Mouse (Mus musculus) hindbrain, embryonic 11.5 days (tissue): ENCODE data around the gene Phox2b. TPM values are rescaled to one million over a fixed set of nuclear protein-coding genes. Genes with fewer than 3 reads are reported as not detected.

ENCODE experiments used
- ATAC-seq: fragments of 200-750 bp; cut with Nextera tagmentation; 2 replicates; pipeline ENCODE4 v1.8.0; 2017; ENCODE audit warnings: mild to moderate bottlenecking, moderate TSS enrichment, moderate library complexity; ENCODE audit not compliant: low FRiP score
- DNase-seq: peaks from one replicate; pipeline ENCODE4 v3.0.0-alpha.2; 2015; ENCODE audit warnings: low spot score
- H3K27ac ChIP-seq: fragments of 300-500 bp; sonication (generic); 2 replicates; pipeline ENCODE4 v1.5.1; 2014; ENCODE audit warnings: mild to moderate bottlenecking, low read depth, low read length
- H3K27me3 ChIP-seq: fragments of 300-500 bp; sonication (generic); 2 replicates; pipeline ENCODE4 v1.6.1; 2014; ENCODE audit warnings: mild to moderate bottlenecking, low read length, moderate library complexity, mixed read lengths; ENCODE audit not compliant: control insufficient read depth, insufficient read depth
- H3K36me3 ChIP-seq: fragments of 300-500 bp; sonication (generic); 2 replicates; pipeline ENCODE4 v1.6.1; 2014; ENCODE audit warnings: mild to moderate bottlenecking, low read length, moderate library complexity, mixed read lengths; ENCODE audit not compliant: control insufficient read depth, insufficient read depth
- H3K4me1 ChIP-seq: fragments of 300-500 bp; sonication (generic); replicated peaks from 2 replicates; pipeline ENCODE4 v1.6.1; 2014; ENCODE audit warnings: low read length, mixed read lengths; ENCODE audit not compliant: control insufficient read depth, insufficient read depth
- H3K4me2 ChIP-seq: fragments of 300-500 bp; sonication (generic); replicated peaks from 2 replicates; pipeline ENCODE4 v1.6.1; 2014; ENCODE audit warnings: mild to moderate bottlenecking, low read depth, low read length
- H3K4me3 ChIP-seq: fragments of 300-500 bp; sonication (generic); 2 replicates; pipeline ENCODE4 v1.5.1; 2014; ENCODE audit warnings: low read depth, low read length
- H3K9ac ChIP-seq: fragments of 300-500 bp; sonication (generic); 2 replicates; pipeline ENCODE4 v1.6.1; 2014; ENCODE audit warnings: low read depth, low read length
- H3K9me3 ChIP-seq: fragments of 300-500 bp; sonication (generic); 2 replicates; pipeline ENCODE4 v1.6.1; 2016; ENCODE audit warnings: low read length; ENCODE audit not compliant: control insufficient read depth
- WGBS: fragments of 180-500 bp; shearing (Covaris S2); extraction: QIAGEN DNeasy Blood & Tissue Kit; methylation state at CpG from one replicate; pipeline ENCODE4 v1.1.7; 2014; 5-methylcytosine and 5-hydroxymethylcytosine counted together
- polyA plus RNA-seq: library from polyadenylated mRNA; unstranded; fragments of >200 nt; fragmentation: Nextera tagmentation; extraction: Ambion mirVana; gene quantifications from 2 replicates; pipeline ENCODE4 v1.2.1, GENCODE M21; 2014

Phox2b gene
- polyA plus RNA-seq: 41.8 and 42.3 TPM in 2 replicates

- no peaks in the 10 kb centered on the region for H3K36me3 ChIP-seq
- under 1% methylated on average over 16 of the region's 16 CpGs for WGBS
- H3K27me3 ChIP-seq: peaks cover 84% of the 10 kb centered on the region
- H3K9me3 ChIP-seq: no peaks in the 10 kb centered on the region
- 0 out of 2 replicates have a peak within 1 kb of the TSS, but pooled peaks have one; percentile 12 for H3K4me2 ChIP-seq
- peaks cover 11% of the 10 kb centered on the region for H3K4me1 ChIP-seq
- peak within 1 kb of the TSS; percentile 28 for H3K4me3 ChIP-seq
- H3K9ac ChIP-seq: no peak within 1 kb of the TSS
- DNase-seq (peak; percentile 66), ATAC-seq (peak; percentile 60)
- H3K27ac ChIP-seq: peak within 1 kb of the TSS; percentile 76
These were observed at the start of gene Phox2b for GRCm38 (mm10) chr5:67098733-67099323. Phox2b (minus strand) TSS chr5:67099301.

DNA sequence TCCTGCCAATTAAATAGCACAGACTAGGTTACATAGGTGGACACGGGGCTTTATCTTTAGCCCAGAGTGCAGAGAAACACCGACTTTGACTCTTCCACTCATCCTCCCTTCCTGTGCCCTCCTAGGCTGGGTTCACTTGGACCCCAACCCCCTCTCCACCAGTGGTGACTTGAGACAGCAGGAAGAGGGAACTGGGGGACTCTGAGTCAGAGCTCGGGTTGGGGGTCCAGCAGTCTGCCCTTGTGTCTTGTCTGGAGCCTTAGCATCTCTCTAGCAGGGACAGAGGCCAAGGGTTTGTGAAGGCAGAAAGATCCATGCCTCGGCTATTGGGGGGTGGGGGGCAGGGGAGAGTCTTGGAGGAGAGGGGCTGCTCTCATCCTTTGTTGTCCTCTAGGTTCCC is 43.5 kb upstream of the Phox2b start:
- Histone ChIP-seq H3K36me3 (no peaks in the 10 kb centered on the region), H3K9me3 (no peaks in the 10 kb centered on the region), H3K9ac (no peak overlapping the region), H3K4me2 (no peak overlapping the region), H3K27me3 (no peaks in the 10 kb centered on the region), H3K4me1 (peaks cover 3% of the 10 kb centered on the region; the same call in 1 of the 2 replicates), H3K27ac (no peak overlapping the region), H3K4me3 (no peak overlapping the region)
- ATAC-seq: no peak
- no peak for DNase-seq
- 78% methylated on average over 4 of the region's 4 CpGs for WGBS

- H3K27me3 ChIP-seq: no peaks in the 10 kb centered on the region
These were observed 40.2 kb upstream of the Phox2b start for GRCm38 (mm10) chr5:67139052-67140015.

DNA sequence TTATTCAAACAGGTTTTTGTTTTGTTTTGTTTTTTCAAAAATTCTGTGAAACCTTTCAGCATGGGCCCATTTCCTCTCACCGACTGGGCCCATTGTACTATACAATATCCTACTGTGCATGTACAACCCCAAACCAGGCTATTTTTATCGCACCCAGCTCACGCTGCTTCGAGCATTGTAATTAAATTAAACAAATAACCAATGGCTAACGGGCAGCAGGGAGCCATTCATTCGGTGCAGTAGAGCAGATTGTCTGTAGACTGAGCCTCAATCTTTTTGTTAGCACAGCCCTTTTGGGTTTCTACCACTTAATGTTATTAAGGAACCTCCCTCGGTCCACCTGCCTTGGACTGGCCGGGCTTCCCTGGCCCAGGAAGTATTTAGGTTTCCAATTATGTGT is 39.5 kb upstream of the Phox2b start:
- Histone ChIP-seq H3K27ac (peak overlapping the region; percentile 55; the same call in 1 of the 2 replicates), H3K9ac (no peak overlapping the region), H3K4me1 (peaks cover 3% of the 10 kb centered on the region; the same call in 1 of the 2 replicates), H3K4me3 (no peak overlapping the region), H3K27me3 (no peaks in the 10 kb centered on the region), H3K36me3 (no peaks in the 10 kb centered on the region), H3K9me3 (no peaks in the 10 kb centered on the region), H3K4me2 (no peak overlapping the region)
- DNase-seq: peak; percentile 32
- peak; percentile 74; the same call in 1 of the 2 replicates for ATAC-seq
- 21% methylated on average over 8 of the region's 8 CpGs for WGBS

More at GRCm38 (mm10) chr5:67139052-67140015, 40.2 kb upstream of the Phox2b start:
- peak; percentile 50 for DNase-seq
- H3K4me2 ChIP-seq: peak overlapping the region; percentile 20
- no peaks in the 10 kb centered on the region for H3K36me3 ChIP-seq
- no peak overlapping the region for H3K9ac ChIP-seq
- 31% methylated on average over 25 of the region's 25 CpGs for WGBS
- H3K4me3 ChIP-seq: no peak overlapping the region
- peaks cover 3% of the 10 kb centered on the region; the same call in 1 of the 2 replicates for H3K4me1 ChIP-seq
- peak overlapping the region; percentile 55 for H3K27ac ChIP-seq
- H3K9me3 ChIP-seq: no peaks in the 10 kb centered on the region
- ATAC-seq: peak; percentile 74

DNA sequence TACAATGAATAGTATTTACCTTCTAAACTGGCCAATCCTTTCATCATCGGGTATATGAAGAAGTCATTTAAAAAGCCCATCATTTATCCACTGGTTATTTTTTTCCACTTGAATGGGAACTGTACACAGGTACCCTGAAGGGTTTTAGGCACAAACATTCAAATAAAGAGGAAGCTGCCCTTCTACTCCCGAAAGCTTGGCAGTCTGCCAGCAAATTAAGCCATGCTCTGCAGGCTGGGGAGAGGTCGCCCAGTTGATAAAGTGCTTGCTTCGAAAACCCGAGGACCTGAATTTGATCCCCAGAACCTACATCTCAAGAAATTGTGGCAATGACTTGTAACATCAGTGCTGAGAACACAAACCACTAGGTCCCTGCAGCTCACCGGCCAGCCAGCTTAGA is 35.6 kb upstream of the Phox2b start:
- Histone ChIP-seq H3K4me1 (peaks cover 3% of the 10 kb centered on the region; the same call in 1 of the 2 replicates), H3K9ac (no peak overlapping the region), H3K9me3 (no peaks in the 10 kb centered on the region), H3K36me3 (no peaks in the 10 kb centered on the region), H3K4me3 (no peak overlapping the region), H3K27me3 (no peaks in the 10 kb centered on the region), H3K4me2 (no peak overlapping the region), H3K27ac (no peak overlapping the region)
- peak; percentile 21 for DNase-seq
- 81% methylated on average over 6 of the region's 6 CpGs for WGBS
- no peak for ATAC-seq

DNA sequence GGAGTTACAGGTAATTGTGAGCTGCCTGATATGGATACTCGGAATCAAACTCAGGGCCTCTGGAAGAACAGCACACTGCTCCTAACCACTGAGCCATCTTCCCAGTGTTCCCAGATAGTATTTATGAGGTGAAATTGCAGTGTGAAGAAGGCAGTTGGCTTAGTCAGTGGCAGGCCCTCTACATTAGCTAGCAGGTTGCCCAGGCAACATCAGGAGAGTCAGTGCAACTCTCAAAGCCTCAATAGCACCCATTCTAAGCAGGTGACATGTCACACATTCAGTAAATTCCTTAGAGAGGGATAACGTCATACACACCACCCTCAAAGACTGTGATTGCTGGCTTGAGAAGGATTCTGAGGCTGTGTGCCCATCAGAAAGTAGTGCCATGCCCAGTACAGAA is 32.6 kb upstream of the Phox2b start:
- ATAC-seq: no peak
- Histone ChIP-seq H3K4me3 (no peak overlapping the region), H3K9ac (no peak overlapping the region), H3K27ac (no peak overlapping the region), H3K9me3 (no peaks in the 10 kb centered on the region), H3K27me3 (no peaks in the 10 kb centered on the region), H3K4me2 (no peak overlapping the region), H3K36me3 (no peaks in the 10 kb centered on the region), H3K4me1 (no peaks in the 10 kb centered on the region)
- no peak for DNase-seq
- 69% methylated on average over 2 of the region's 2 CpGs for WGBS

- Histone ChIP-seq H3K4me3 (no peak overlapping the region), H3K4me2 (no peak overlapping the region), H3K4me1 (peaks cover 7% of the 10 kb centered on the region), H3K27ac (no peak overlapping the region), H3K27me3 (peaks cover 42% of the 10 kb centered on the region), H3K9me3 (no peaks in the 10 kb centered on the region), H3K36me3 (no peaks in the 10 kb centered on the region), H3K9ac (no peak overlapping the region)
- ATAC-seq: no peak
- DNase-seq: no peak
- 82% methylated on average over 2 of the region's 2 CpGs for WGBS
These were observed 7.2 kb upstream of the Phox2b start for GRCm38 (mm10) chr5:67106261-67106660.

DNA sequence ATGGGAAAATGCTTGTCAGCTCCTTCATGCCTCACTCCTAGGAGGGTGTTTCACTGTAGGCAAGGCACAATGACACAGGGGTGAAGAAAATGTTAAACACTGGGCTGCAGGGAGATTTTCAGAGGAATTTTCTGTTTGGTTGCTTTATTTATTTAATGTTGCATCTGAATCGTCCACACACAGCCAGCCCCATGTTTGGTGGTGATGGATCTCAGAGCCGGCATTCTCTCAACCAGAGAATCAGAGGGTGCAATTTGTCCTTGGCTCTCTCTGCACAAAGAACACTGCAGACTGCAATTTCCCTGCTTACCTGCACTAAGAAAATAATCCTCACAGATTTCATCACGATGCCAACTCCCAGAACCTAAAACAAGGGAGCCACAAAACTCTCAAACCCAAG is 3.9 kb upstream of the Phox2b start:
- DNase-seq (peak; percentile 30), ATAC-seq (no peak)
- peaks cover 74% of the 10 kb centered on the region for H3K27me3 ChIP-seq

More for the DNA sequence above, 3.9 kb upstream of the Phox2b start:
- WGBS: 5% methylated on average over 3 of the region's 3 CpGs
- Histone ChIP-seq H3K27ac (no peak overlapping the region), H3K4me3 (no peak overlapping the region), H3K4me1 (peaks cover 7% of the 10 kb centered on the region), H3K9ac (no peak overlapping the region), H3K4me2 (no peak overlapping the region), H3K36me3 (no peaks in the 10 kb centered on the region), H3K9me3 (no peaks in the 10 kb centered on the region)
